Mouse (Mus musculus) forebrain, embryonic 10.5 days (tissue): Measurements from ENCODE around the gene Cd276. TPM values are rescaled to one million over a fixed set of nuclear protein-coding genes. Genes with fewer than 3 reads are reported as not detected.

ENCODE experiments used
- DNase-seq: peaks from one replicate; pipeline ENCODE4 v3.0.0-alpha.2; 2017; ENCODE audit warnings: low spot score; ENCODE audit errors: extremely low spot score
- H3K27ac ChIP-seq: fragments of 300-500 bp; sonication (generic); 2 replicates; pipeline ENCODE4 v1.5.1; 2016; ENCODE audit warnings: mild to moderate bottlenecking
- H3K27me3 ChIP-seq: fragments of 300-500 bp; sonication (generic); 2 replicates; pipeline ENCODE4 v1.6.1; 2016; ENCODE audit warnings: mild to moderate bottlenecking; ENCODE audit not compliant: poor library complexity, severe bottlenecking
- H3K36me3 ChIP-seq: fragments of 300-500 bp; sonication (generic); replicated peaks from 2 replicates; pipeline ENCODE4 v1.6.1; 2016; ENCODE audit warnings: mild to moderate bottlenecking, moderate library complexity
- H3K4me1 ChIP-seq: fragments of 300-500 bp; sonication (generic); 2 replicates; pipeline ENCODE4 v1.6.1; 2016
- H3K4me3 ChIP-seq: fragments of 300-500 bp; sonication (generic); 2 replicates; pipeline ENCODE4 v1.5.1; 2016; ENCODE audit warnings: mild to moderate bottlenecking, moderate library complexity
- H3K9me3 ChIP-seq: fragments of 300-500 bp; sonication (generic); 2 replicates; pipeline ENCODE4 v1.6.1; 2016; ENCODE audit warnings: mild to moderate bottlenecking, moderate library complexity
- WGBS: fragments of 180-500 bp; shearing (Covaris S2); methylation state at CpG from one replicate; pipeline ENCODE4 v1.1.7; 2016; 5-methylcytosine and 5-hydroxymethylcytosine counted together
- polyA plus RNA-seq: library from polyadenylated mRNA; unstranded; fragments of >200 nt; fragmentation: Nextera tagmentation; extraction: Ambion mirVana; gene quantifications from 2 replicates; pipeline ENCODE4 v1.2.1, GENCODE M21; 2016

Cd276 gene
- polyA plus RNA-seq, 1 experiment from 2014 or later: 31.7 TPM

- H3K27me3 ChIP-seq: no peaks in the 10 kb centered on the region
- H3K27ac ChIP-seq: no peak overlapping the region
- H3K4me3 ChIP-seq: no peak overlapping the region
- H3K36me3 ChIP-seq: peaks cover 19% of the 10 kb centered on the region
- DNase-seq: no peak
- peaks cover 7% of the 10 kb centered on the region; the same call in 1 of the 2 replicates for H3K4me1 ChIP-seq
- WGBS: 85% methylated on average over 5 of the region's 5 CpGs
- H3K9me3 ChIP-seq: no peaks in the 10 kb centered on the region
Measured at GRCm38 (mm10) chr9:58520816-58521581, 34.2 kb downstream of the Cd276 start.

- 84% methylated on average over 3 of the region's 3 CpGs for WGBS
- H3K27ac ChIP-seq: no peak overlapping the region
- H3K4me1 ChIP-seq: peaks cover 13% of the 10 kb centered on the region
- no peaks in the 10 kb centered on the region for H3K9me3 ChIP-seq
- H3K4me3 ChIP-seq: no peak overlapping the region
- no peak for DNase-seq
- no peaks in the 10 kb centered on the region for H3K27me3 ChIP-seq
- peaks cover 8% of the 10 kb centered on the region for H3K36me3 ChIP-seq
Measured at GRCm38 (mm10) chr9:58519953-58520352, 35.3 kb downstream of the Cd276 start.

- no peaks in the 10 kb centered on the region for H3K27me3 ChIP-seq
- H3K4me3 ChIP-seq: no peak overlapping the region
- no peaks in the 10 kb centered on the region for H3K36me3 ChIP-seq
- no peak for DNase-seq
- WGBS: 66% methylated on average over 9 of the region's 9 CpGs
- peaks cover 16% of the 10 kb centered on the region for H3K4me1 ChIP-seq
- H3K9me3 ChIP-seq: no peaks in the 10 kb centered on the region
- no peak overlapping the region for H3K27ac ChIP-seq
Measured at GRCm38 (mm10) chr9:58517866-58518750, 37.1 kb downstream of the Cd276 start.

- Histone ChIP-seq H3K4me3 (no peak overlapping the region), H3K27ac (no peak overlapping the region), H3K36me3 (no peaks in the 10 kb centered on the region), H3K27me3 (no peaks in the 10 kb centered on the region), H3K4me1 (peaks cover 16% of the 10 kb centered on the region), H3K9me3 (no peaks in the 10 kb centered on the region)
- DNase-seq: no peak
- 82% methylated on average over 3 of the region's 3 CpGs for WGBS
Measured at GRCm38 (mm10) chr9:58516480-58516879, 38.8 kb downstream of the Cd276 start.

- Histone ChIP-seq H3K4me3 (no peak overlapping the region), H3K9me3 (no peaks in the 10 kb centered on the region), H3K27ac (no peak overlapping the region), H3K27me3 (no peaks in the 10 kb centered on the region), H3K36me3 (no peaks in the 10 kb centered on the region), H3K4me1 (peaks cover 16% of the 10 kb centered on the region)
- no peak for DNase-seq
- 70% methylated on average over 5 of the region's 5 CpGs for WGBS
Measured at GRCm38 (mm10) chr9:58513749-58514148, 41.5 kb downstream of the Cd276 start.

- Histone ChIP-seq H3K27me3 (no peaks in the 10 kb centered on the region), H3K36me3 (no peaks in the 10 kb centered on the region), H3K9me3 (no peaks in the 10 kb centered on the region), H3K4me1 (peaks cover 6% of the 10 kb centered on the region), H3K27ac (no peak overlapping the region), H3K4me3 (no peak overlapping the region)
- DNase-seq: no peak
- WGBS: 89% methylated on average over 5 of the region's 5 CpGs
Measured at GRCm38 (mm10) chr9:58510452-58510851, 44.8 kb downstream of the Cd276 start.

GRCm38 (mm10) chr9:58507216-58508005 is 47.8 kb downstream of the Cd276 start:
- no peak overlapping the region for H3K4me3 ChIP-seq
- 84% methylated on average over 8 of the region's 8 CpGs for WGBS

GRCm38 (mm10) chr9:58500946-58501345 is 54.3 kb downstream of the Cd276 start:
- Histone ChIP-seq H3K36me3 (no peaks in the 10 kb centered on the region), H3K27ac (no peak overlapping the region), H3K27me3 (no peaks in the 10 kb centered on the region), H3K4me1 (peaks cover 4% of the 10 kb centered on the region; the same call in 1 of the 2 replicates), H3K9me3 (no peaks in the 10 kb centered on the region), H3K4me3 (no peak overlapping the region)
- no peak for DNase-seq
- 88% methylated on average over 5 of the region's 5 CpGs for WGBS

More at GRCm38 (mm10) chr9:58507216-58508005, 47.8 kb downstream of the Cd276 start:
- no peaks in the 10 kb centered on the region for H3K27me3 ChIP-seq
- no peaks in the 10 kb centered on the region for H3K4me1 ChIP-seq
- no peaks in the 10 kb centered on the region for H3K9me3 ChIP-seq
- H3K36me3 ChIP-seq: no peaks in the 10 kb centered on the region
- no peak for DNase-seq
- no peak overlapping the region for H3K27ac ChIP-seq

GRCm38 (mm10) chr9:58497942-58498341 is 57.3 kb downstream of the Cd276 start:
- H3K27ac ChIP-seq: no peak overlapping the region
- 81% methylated on average over 4 of the region's 4 CpGs for WGBS
- no peaks in the 10 kb centered on the region for H3K36me3 ChIP-seq
- H3K9me3 ChIP-seq: no peaks in the 10 kb centered on the region
- no peak overlapping the region for H3K4me3 ChIP-seq
- no peak for DNase-seq
- H3K27me3 ChIP-seq: 0 out of 2 replicates have a peak, but pooled peaks cover under 1% of the 10 kb centered on the region
- peaks cover 4% of the 10 kb centered on the region; the same call in 1 of the 2 replicates for H3K4me1 ChIP-seq

- H3K9me3 ChIP-seq: no peaks in the 10 kb centered on the region
- no peak overlapping the region for H3K4me3 ChIP-seq
- peaks cover 4% of the 10 kb centered on the region; the same call in 1 of the 2 replicates for H3K4me1 ChIP-seq
- no peaks in the 10 kb centered on the region for H3K36me3 ChIP-seq
- H3K27me3 ChIP-seq: peaks cover 13% of the 10 kb centered on the region
- no peak overlapping the region for H3K27ac ChIP-seq
- WGBS: 39% methylated on average over 4 of the region's 4 CpGs
- no peak for DNase-seq
Measured at GRCm38 (mm10) chr9:58496470-58497182, 58.6 kb downstream of the Cd276 start.

- WGBS: 77% methylated on average over 2 of the region's 2 CpGs
- DNase-seq: no peak
- no peak overlapping the region for H3K4me3 ChIP-seq
- H3K9me3 ChIP-seq: no peaks in the 10 kb centered on the region
- H3K27me3 ChIP-seq: peaks cover 29% of the 10 kb centered on the region
- H3K4me1 ChIP-seq: peaks cover 16% of the 10 kb centered on the region
- H3K36me3 ChIP-seq: no peaks in the 10 kb centered on the region
- no peak overlapping the region for H3K27ac ChIP-seq
Measured at GRCm38 (mm10) chr9:58495035-58495434, 60.2 kb downstream of the Cd276 start.

- Histone ChIP-seq H3K9me3 (no peaks in the 10 kb centered on the region), H3K27ac (no peak overlapping the region), H3K36me3 (no peaks in the 10 kb centered on the region), H3K4me3 (no peak overlapping the region), H3K4me1 (peaks cover 37% of the 10 kb centered on the region), H3K27me3 (peaks cover 76% of the 10 kb centered on the region)
- no peak for DNase-seq
- WGBS: 57% methylated on average over 2 of the region's 2 CpGs
Measured at GRCm38 (mm10) chr9:58490391-58490790, 64.8 kb downstream of the Cd276 start.
